Mouse (Mus musculus) midbrain, embryonic 12.5 days (tissue): ENCODE results near the gene Egfr. TPM values are rescaled to one million over a fixed set of nuclear protein-coding genes. Genes with fewer than 3 reads are reported as not detected.

Experiments
- ATAC-seq: fragments of 200-750 bp; cut with Nextera tagmentation; 2 replicates; pipeline ENCODE4 v1.8.0; 2017; ENCODE audit warnings: low read depth, moderate TSS enrichment, moderate library complexity; ENCODE audit not compliant: low FRiP score
- H3K27ac ChIP-seq: fragments of 300-500 bp; sonication (generic); replicated peaks from 2 replicates; pipeline ENCODE4 v1.5.1; 2016; ENCODE audit warnings: mild to moderate bottlenecking
- H3K27me3 ChIP-seq: fragments of 300-500 bp; sonication (generic); 2 replicates; pipeline ENCODE4 v1.6.1; 2016; ENCODE audit warnings: mild to moderate bottlenecking
- H3K36me3 ChIP-seq: fragments of 300-500 bp; sonication (generic); 2 replicates; pipeline ENCODE4 v1.6.1; 2016
- H3K4me1 ChIP-seq: fragments of 300-500 bp; sonication (generic); 2 replicates; pipeline ENCODE4 v1.6.1; 2016
- H3K4me2 ChIP-seq: fragments of 300-500 bp; sonication (generic); replicated peaks from 2 replicates; pipeline ENCODE4 v1.6.1; 2016; ENCODE audit warnings: mild to moderate bottlenecking, moderate library complexity
- H3K4me3 ChIP-seq: fragments of 300-500 bp; sonication (generic); 2 replicates; pipeline ENCODE4 v1.5.1; 2016; ENCODE audit warnings: mild to moderate bottlenecking
- H3K9ac ChIP-seq: fragments of 300-500 bp; sonication (generic); replicated peaks from 2 replicates; pipeline ENCODE4 v1.6.1; 2016; ENCODE audit warnings: mild to moderate bottlenecking, moderate library complexity
- H3K9me3 ChIP-seq: fragments of 300-500 bp; sonication (generic); 2 replicates; pipeline ENCODE4 v1.6.1; 2016; ENCODE audit warnings: mild to moderate bottlenecking
- WGBS: fragments of 180-500 bp; shearing (Covaris S2); methylation state at CpG from one replicate; pipeline ENCODE4 v1.1.7; 2016; 5-methylcytosine and 5-hydroxymethylcytosine counted together
- polyA plus RNA-seq: library from polyadenylated mRNA; unstranded; fragments of >200 nt; fragmentation: Nextera tagmentation; extraction: Ambion mirVana; gene quantifications from 2 replicates; pipeline ENCODE4 v1.2.1, GENCODE M21; 2016

Gene Egfr
- polyA plus RNA-seq, 1 experiment from 2014 or later, result 5.8 TPM

DNA sequence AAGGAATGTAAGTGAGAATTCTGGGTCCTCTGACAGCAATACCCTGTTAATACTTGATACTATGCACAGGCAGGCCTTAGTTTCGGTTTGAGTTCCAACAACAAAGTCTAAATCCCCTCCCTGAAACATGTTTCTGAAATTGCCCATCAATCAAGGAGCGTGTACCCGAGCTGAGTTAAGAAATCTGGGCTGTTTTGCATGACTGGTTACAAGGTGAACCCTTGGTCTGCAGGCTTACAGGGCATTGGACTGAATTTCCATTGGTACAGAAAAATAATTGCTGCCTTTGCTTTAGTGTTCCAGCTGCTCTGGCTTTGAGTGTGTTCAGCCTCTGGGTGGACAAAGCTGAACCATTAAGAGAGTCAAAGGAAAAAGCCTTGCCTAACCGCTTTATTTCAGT is 129.9 kb downstream of the Egfr start:
- no peak overlapping the region for H3K9ac ChIP-seq
- ATAC-seq, result no peak
- H3K4me1 ChIP-seq, result no peaks in the 10 kb centered on the region
- H3K27me3 ChIP-seq, result no peaks in the 10 kb centered on the region
- no peaks in the 10 kb centered on the region for H3K9me3 ChIP-seq
- H3K27ac ChIP-seq, result no peak overlapping the region
- no peak overlapping the region for H3K4me3 ChIP-seq
- WGBS, result 71% methylated on average over 4 of the region's 4 CpGs
- H3K4me2 ChIP-seq, result no peak overlapping the region
- H3K36me3 ChIP-seq, result no peaks in the 10 kb centered on the region

GRCm38 (mm10) chr11:16886152-16886551 is 134.1 kb downstream of the Egfr start:
- Histone ChIP-seq H3K36me3 (no peaks in the 10 kb centered on the region), H3K4me1 (no peaks in the 10 kb centered on the region), H3K4me2 (no peak overlapping the region), H3K9ac (no peak overlapping the region), H3K9me3 (no peaks in the 10 kb centered on the region), H3K27me3 (no peaks in the 10 kb centered on the region), H3K27ac (no peak overlapping the region), H3K4me3 (no peak overlapping the region)
- no peak for ATAC-seq
- 82% methylated on average over 6 of the region's 6 CpGs for WGBS

DNA sequence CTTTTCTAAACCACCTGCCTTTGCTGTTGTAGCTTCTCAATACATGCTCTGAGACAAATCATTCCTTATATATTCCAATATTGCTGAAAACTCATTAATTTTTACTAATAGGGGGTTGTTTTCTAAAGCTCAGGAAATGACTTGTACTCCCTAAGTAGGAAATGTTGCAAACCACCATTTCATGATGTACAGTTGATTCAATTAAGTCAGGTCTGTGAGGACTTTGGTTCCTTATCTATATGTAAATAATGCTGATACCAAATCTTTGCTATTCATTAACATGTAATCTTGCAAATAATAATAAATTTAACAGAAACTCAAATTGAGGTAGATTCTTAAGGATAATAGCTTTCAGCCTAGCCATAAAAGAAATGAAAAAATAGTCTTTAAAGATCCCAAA is 136.1 kb downstream of the Egfr start:
- no peaks in the 10 kb centered on the region for H3K27me3 ChIP-seq
- ATAC-seq, result no peak

GRCm38 (mm10) chr11:16895441-16896356 is 143.7 kb downstream of the Egfr start:
- Histone ChIP-seq H3K4me2 (no peak overlapping the region), H3K27me3 (no peaks in the 10 kb centered on the region), H3K4me3 (no peak overlapping the region), H3K9ac (no peak overlapping the region), H3K36me3 (no peaks in the 10 kb centered on the region), H3K27ac (no peak overlapping the region), H3K9me3 (no peaks in the 10 kb centered on the region), H3K4me1 (no peaks in the 10 kb centered on the region)
- 75% methylated on average over 13 of the region's 13 CpGs for WGBS
- ATAC-seq, result no peak

More for the DNA sequence above, 136.1 kb downstream of the Egfr start:
- no peaks in the 10 kb centered on the region for H3K4me1 ChIP-seq
- H3K9ac ChIP-seq, result no peak overlapping the region
- no peaks in the 10 kb centered on the region for H3K36me3 ChIP-seq
- H3K27ac ChIP-seq, result no peak overlapping the region
- no peak overlapping the region for H3K4me3 ChIP-seq
- no peaks in the 10 kb centered on the region for H3K9me3 ChIP-seq
- no peak overlapping the region for H3K4me2 ChIP-seq

GRCm38 (mm10) chr11:16897681-16898080 is 145.7 kb downstream of the Egfr start:
- Histone ChIP-seq H3K27ac (no peak overlapping the region), H3K27me3 (no peaks in the 10 kb centered on the region), H3K4me3 (no peak overlapping the region), H3K9me3 (no peaks in the 10 kb centered on the region), H3K9ac (no peak overlapping the region), H3K4me1 (no peaks in the 10 kb centered on the region), H3K4me2 (no peak overlapping the region), H3K36me3 (no peaks in the 10 kb centered on the region)
- no peak for ATAC-seq
- 92% methylated on average over 2 of the region's 2 CpGs for WGBS

DNA sequence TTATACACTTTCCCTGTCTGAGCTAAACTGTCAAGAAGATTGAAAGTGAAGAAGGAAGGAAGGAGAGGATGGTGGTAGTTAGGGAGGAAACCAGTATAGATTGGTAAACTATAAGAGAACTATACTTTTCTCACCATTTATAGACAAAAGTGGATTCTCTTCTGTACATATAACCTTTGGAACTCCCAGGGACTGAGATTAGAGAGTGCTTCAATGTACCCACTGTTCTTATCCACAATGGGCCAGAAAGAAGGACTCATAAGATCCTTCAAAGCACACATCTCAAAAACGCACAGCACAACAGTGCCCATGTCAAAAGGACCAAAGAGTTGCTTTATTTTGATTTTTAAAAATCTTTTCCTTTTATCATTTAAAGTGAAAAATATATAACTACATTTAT is 148.2 kb downstream of the Egfr start:
- H3K4me3 ChIP-seq, result no peak overlapping the region
- no peaks in the 10 kb centered on the region for H3K4me1 ChIP-seq
- H3K9me3 ChIP-seq, result no peaks in the 10 kb centered on the region
- H3K9ac ChIP-seq, result no peak overlapping the region
- 86% methylated on average over 1 of the region's 1 CpGs for WGBS
- H3K27me3 ChIP-seq, result no peaks in the 10 kb centered on the region
- ATAC-seq, result no peak
- no peak overlapping the region for H3K27ac ChIP-seq
- H3K36me3 ChIP-seq, result no peaks in the 10 kb centered on the region
- no peak overlapping the region for H3K4me2 ChIP-seq

DNA sequence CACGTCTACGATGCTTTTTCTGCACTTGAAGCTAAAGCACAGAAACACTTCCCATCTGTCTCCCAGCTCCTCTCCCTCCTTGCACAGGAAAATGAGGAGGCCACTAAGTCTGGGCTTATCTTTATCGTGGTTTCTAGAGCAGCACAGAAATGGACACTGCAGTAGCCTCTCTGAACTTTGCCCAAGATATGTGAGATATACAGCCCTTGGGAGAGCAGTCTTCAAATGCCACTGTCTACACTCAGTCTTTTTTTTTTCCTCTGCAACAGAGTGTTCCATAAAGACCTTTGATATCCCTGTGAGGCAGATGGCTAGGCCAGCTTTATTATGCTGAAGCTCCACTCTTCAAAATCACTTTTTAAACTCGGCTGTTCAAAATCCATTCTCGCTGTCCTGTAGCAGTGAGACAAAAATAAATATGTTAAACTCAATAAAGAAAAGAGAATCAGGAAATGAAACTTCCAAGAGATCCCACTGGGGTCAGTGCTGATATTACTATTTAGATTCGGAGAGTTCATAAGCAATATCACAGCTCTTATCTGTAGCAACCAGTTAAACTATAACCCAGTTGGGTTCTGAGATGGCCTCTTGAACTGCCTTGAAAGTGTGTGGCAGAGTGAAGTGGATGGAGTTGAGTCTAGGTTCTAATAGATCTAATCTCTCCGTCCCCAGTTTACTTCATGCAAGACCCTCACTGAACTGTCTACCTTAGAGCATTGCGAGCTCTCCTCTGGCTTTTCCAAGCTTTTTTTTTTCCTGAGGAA is 148.8 kb downstream of the Egfr start:
- Histone ChIP-seq H3K27me3 (no peaks in the 10 kb centered on the region), H3K9me3 (no peaks in the 10 kb centered on the region), H3K4me3 (no peak overlapping the region), H3K36me3 (no peaks in the 10 kb centered on the region), H3K4me2 (no peak overlapping the region), H3K4me1 (no peaks in the 10 kb centered on the region), H3K9ac (no peak overlapping the region), H3K27ac (no peak overlapping the region)
- ATAC-seq, result no peak
- 88% methylated on average over 8 of the region's 8 CpGs for WGBS

GRCm38 (mm10) chr11:16904302-16905011 is 152.5 kb downstream of the Egfr start:
- H3K4me3 ChIP-seq, result no peak overlapping the region
- no peaks in the 10 kb centered on the region for H3K27me3 ChIP-seq
- H3K36me3 ChIP-seq, result no peaks in the 10 kb centered on the region
- no peaks in the 10 kb centered on the region for H3K4me1 ChIP-seq
- no peak overlapping the region for H3K27ac ChIP-seq
- ATAC-seq, result no peak
- no peaks in the 10 kb centered on the region for H3K9me3 ChIP-seq
- no peak overlapping the region for H3K4me2 ChIP-seq
- H3K9ac ChIP-seq, result no peak overlapping the region
- 85% methylated on average over 8 of the region's 8 CpGs for WGBS

DNA sequence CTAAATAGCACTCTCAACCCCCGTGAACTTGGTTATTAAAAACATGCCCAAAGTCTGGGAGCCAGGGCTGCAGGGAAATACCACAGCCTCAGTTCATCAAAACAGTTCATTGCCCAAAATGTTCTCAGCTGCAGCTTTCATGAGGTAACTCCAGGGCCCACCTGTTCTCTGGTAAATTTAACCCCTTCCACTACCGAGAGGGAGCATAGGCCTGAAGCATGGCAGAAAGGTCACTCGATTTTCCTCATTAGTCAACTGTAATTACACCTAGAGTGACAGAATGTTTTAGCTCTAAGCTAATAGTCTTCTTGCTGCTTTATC is 153.0 kb downstream of the Egfr start:
- Histone ChIP-seq H3K4me3 (no peak overlapping the region), H3K27ac (no peak overlapping the region), H3K9me3 (no peaks in the 10 kb centered on the region), H3K27me3 (no peaks in the 10 kb centered on the region), H3K9ac (no peak overlapping the region), H3K4me2 (no peak overlapping the region), H3K36me3 (no peaks in the 10 kb centered on the region), H3K4me1 (no peaks in the 10 kb centered on the region)
- ATAC-seq, result no peak
- 82% methylated on average over 3 of the region's 3 CpGs for WGBS

- no peaks in the 10 kb centered on the region for H3K9me3 ChIP-seq
- ATAC-seq, result no peak
- no peak overlapping the region for H3K9ac ChIP-seq
- WGBS, result 91% methylated on average over 2 of the region's 2 CpGs
- no peaks in the 10 kb centered on the region for H3K27me3 ChIP-seq
- H3K4me2 ChIP-seq, result no peak overlapping the region
- H3K4me3 ChIP-seq, result no peak overlapping the region
- H3K36me3 ChIP-seq, result no peaks in the 10 kb centered on the region
- no peaks in the 10 kb centered on the region for H3K4me1 ChIP-seq
- H3K27ac ChIP-seq, result no peak overlapping the region
These were observed 154.5 kb downstream of the Egfr start for GRCm38 (mm10) chr11:16906530-16906929.

GRCm38 (mm10) chr11:16907517-16908129 is 155.6 kb downstream of the Egfr start:
- Histone ChIP-seq H3K9ac (no peak overlapping the region), H3K4me1 (no peaks in the 10 kb centered on the region), H3K4me3 (no peak overlapping the region), H3K27ac (no peak overlapping the region), H3K27me3 (no peaks in the 10 kb centered on the region), H3K36me3 (no peaks in the 10 kb centered on the region), H3K9me3 (no peaks in the 10 kb centered on the region), H3K4me2 (no peak overlapping the region)
- 86% methylated on average over 1 of the region's 1 CpGs for WGBS
- no peak for ATAC-seq

DNA sequence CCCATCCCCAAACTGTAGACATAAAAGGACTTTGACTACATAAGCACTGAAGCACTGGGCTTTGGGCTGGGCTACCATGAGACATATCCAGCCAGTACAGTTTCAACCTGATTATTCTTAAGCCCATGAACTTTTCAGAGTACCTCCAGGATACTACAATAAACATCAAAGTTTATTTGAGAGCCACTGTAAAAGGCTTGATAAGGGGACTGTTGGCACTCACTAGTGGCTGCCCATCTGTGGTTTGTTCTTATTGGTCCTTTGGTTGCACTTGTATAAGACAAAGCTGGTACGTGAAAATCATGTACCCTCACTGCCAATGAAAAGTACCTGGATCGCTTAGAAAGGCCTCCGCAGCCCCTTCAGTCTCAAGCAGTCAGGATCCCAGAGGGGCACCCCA is 162.8 kb downstream of the Egfr start:
- Histone ChIP-seq H3K9ac (no peak overlapping the region), H3K27ac (no peak overlapping the region), H3K4me3 (no peak overlapping the region), H3K4me2 (no peak overlapping the region), H3K4me1 (peaks cover 3% of the 10 kb centered on the region; the same call in 1 of the 2 replicates), H3K27me3 (no peaks in the 10 kb centered on the region), H3K9me3 (no peaks in the 10 kb centered on the region), H3K36me3 (no peaks in the 10 kb centered on the region)
- WGBS, result 69% methylated on average over 3 of the region's 3 CpGs
- ATAC-seq, result no peak
